Mouse (Mus musculus): Measurements from ENCODE around the gene Cks2.
"Not testable (repeated sequence)": the region's sequence is repeated elsewhere in the genome, so short reads cannot be mapped to it uniquely, and the experiment has no call there.

The Cks2 gene

DNA sequence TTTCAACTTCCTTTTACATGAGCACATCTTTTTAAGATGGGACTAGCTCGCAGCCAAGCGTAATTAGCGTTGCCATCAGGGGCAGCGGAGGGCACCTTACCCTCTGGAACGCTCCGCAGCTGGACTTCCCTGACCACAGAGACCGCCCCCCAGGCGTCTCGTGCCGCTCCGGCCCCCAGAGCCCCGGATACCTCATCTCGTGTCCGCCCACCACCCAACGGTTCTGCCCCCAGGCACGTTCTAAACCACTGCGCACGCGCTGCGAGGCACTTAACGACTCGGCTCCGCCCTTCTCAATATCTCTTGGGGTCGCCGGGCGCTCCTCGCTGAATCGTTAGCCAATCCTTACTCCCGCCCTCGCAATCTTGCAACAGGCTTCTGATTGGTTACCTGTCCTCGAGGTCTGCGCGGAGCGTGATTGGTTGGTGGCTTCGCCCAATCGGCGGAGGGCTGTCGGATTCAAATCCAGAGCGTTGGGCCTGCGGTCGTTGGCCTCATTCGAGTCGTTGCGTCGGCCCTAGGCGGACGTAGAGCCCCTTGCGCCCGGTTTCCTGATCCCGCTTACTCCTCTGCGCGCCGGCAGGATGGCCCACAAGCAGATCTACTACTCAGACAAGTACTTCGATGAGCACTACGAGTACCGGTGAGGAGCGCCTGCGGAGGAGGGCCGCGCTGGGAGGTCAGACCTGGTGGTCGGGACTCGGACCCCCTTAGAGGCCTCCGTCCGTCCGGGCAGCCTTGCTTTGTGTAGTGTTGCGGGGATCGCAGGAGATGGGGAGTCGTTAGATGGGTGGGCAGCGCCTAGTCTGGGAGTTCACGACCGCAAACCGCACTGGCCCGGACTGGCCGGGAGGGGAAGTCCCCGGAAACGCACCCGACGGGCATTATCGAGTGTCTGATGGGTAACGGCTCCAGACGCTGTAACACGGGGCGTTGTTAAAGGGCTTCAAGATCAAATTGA, at the start of gene Cks2:
Gene Cks2 (plus strand): TSS at position 404 of the 961 bp plus-strand sequence.
- peak; percentile 96 for DNase-seq

- DNase-seq, result no peak
These were observed 49.6 kb upstream of the Cks2 start for GRCm38 (mm10) chr13:51595404-51595803.

- DNase-seq, result no peak
These were observed 47.0 kb upstream of the Cks2 start for GRCm38 (mm10) chr13:51598063-51598462.

GRCm38 (mm10) chr13:51600169-51600568, 44.9 kb upstream of the Cks2 start:
- no peak for DNase-seq

DNA sequence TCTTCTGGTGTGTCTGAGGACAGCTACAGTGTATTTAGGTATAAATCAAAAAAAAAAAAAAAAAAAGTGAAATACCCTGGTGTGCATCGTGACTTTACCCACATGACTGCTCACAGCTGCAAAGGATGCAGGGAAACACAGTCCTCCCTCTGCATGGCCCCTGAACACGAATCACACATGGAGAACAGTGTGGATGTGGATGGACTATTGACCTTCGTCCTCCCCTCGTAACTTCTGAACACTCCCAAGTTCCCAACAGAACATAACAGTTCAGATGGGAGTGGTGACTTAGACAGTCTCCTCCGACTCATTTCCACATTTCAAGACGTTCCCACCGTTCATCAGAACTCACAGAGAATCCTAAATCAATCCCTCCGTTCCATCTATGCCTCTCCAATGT, 42.3 kb upstream of the Cks2 start:
- no peak for DNase-seq

DNA sequence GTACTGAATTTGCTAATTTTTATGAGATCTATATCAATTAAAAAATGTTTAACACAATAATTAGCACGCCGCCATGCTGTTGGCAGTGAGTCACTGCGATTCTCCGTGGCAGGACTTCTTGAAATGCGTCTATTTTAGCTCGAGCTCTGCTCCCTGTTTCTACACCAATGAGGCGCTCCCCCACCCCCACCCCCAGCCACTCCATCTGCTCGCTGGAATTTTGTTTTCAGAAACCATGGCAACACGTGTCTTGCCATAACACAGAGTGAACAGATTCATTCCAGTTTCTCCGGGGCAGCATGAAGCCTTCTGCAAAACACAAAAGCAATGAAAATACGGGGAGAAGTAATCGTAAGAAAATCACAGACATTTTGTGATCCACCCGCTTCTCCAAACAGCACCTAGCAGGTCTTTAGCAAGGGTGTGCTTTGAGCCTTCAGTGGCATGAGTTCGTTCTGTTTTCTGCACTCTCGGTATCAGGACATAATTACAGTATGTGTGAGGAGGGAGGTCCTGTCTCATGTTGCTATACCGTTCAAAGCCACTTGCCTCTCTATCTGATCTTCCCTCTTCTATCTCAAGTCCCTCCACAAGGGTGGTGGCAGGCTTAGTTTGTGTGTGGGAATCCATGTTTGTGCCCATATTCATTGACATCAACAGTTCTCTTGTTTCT, 41.7 kb upstream of the Cks2 start:
- no peak for DNase-seq

DNA sequence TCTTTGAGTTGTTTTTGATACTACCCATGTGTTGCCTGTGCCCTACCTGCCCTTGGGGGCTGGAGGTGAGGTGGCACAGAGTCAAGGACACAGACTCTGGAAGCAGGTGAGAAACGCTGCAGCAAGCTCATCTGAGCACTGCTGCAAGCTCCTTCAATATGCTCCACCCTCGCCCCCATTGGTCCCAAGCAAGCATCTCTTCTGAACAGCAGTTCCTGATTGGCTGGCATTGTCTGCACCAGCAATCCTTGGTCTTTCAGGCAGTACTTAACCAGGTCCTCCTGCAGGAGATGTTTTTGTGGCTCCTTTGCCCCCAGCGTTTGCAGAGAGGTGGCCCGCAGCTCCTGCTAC, 41.2 kb upstream of the Cks2 start:
- no peak for DNase-seq

GRCm38 (mm10) chr13:51609231-51609630, 35.8 kb upstream of the Cks2 start:
- no peak for DNase-seq

- no peak for DNase-seq
These were observed 34.0 kb upstream of the Cks2 start for GRCm38 (mm10) chr13:51611060-51611459.

DNA sequence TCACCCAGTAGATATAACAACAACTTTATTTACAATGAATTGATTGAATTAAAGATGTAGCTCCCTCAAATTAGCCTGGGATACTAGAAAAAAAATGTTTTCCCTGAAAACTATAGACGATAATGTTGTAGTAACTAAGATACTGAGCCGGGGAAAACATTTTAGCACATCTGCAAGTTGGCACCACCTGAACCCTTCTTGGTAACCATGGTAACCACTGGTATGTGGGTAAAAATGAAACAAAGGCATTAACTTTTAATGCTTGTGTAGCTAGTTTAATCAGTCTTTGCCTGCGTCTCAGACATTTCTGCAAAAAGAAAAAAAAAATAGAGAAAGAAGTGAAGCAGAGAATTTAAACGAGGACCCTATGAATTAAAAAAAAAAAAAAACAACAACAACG, 33.5 kb upstream of the Cks2 start:
- no peak for DNase-seq

- no peak for DNase-seq
These were observed 29.2 kb upstream of the Cks2 start for GRCm38 (mm10) chr13:51615815-51616214.

- DNase-seq, result no peak
These were observed 28.5 kb upstream of the Cks2 start for GRCm38 (mm10) chr13:51616417-51617044.

GRCm38 (mm10) chr13:51617306-51617705, 27.7 kb upstream of the Cks2 start:
- DNase-seq, result no peak

- peak; percentile 32 for DNase-seq
These were observed 27.2 kb upstream of the Cks2 start for GRCm38 (mm10) chr13:51617861-51618260.

GRCm38 (mm10) chr13:51618602-51619001, 26.4 kb upstream of the Cks2 start:
- no peak for DNase-seq

DNA sequence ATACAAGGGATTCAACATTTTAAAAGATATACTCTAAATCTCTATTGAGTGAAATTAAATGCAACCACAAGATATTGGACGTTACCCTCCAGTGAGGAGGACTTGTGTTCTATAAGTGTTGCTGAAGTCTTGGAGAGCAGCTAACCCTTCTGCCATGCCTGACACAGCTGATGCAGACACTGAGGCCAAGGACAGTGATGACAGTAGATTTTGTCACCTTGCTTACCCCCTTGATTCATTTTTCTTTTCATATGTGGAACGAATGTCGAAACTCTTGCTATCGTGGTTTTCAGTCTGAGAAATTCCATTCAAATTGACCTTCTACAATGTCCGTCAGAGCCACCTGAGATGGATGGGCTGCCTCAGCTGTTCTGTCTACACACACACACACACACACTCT, 22.4 kb upstream of the Cks2 start:
- DNase-seq, result no peak

DNA sequence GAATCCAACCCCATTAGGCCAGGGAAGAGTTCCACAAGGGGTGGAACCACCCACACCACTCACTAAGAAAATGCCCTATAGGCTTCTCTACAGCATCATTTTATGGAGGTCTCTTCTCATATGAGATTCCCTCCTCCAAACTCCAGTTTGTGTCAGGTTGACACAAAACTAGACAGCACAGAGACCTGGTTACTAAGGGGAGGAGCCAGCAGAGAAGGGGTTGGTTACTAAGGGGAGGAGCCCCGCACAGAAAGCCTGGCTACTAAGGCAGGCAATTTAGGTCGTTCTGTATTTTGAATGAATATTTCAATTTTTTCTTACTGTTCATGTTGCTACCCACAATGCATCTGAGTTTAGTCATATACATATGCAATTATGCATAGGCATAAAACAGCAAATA, 21.4 kb upstream of the Cks2 start:
- no peak for DNase-seq

- DNase-seq, result no peak
These were observed 16.7 kb upstream of the Cks2 start for GRCm38 (mm10) chr13:51628273-51628848.

DNA sequence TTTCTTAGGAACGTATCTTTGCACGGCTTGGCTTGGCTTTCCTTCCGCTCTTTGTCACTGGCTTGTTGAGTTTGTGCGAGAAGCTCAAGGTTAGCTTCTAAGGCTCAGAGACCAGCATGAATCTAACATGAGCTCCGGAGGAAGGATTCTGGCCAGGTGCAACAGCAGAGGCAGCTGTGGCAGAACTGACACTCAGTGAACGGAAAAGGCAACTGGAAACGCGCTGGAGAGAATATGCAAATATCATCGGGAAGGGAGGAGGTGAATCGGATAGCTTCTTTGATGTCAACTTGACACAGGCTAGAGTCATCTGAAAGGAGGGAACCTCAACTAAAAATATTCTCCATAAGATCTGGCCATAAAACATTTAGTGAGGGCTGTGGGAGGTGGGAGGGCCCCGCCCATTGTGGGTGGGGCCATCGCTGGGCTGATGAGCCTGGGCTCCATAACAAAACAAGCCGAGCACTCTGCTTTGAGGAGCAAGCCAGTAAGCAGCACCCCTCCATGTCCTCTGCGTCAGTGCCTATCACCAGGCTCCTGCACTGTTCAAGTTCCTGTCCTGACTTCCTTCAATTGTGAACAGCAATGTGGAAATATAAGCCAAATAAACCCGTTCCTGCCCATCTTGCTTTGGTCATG, 13.6 kb upstream of the Cks2 start:
- DNase-seq, result no peak

GRCm38 (mm10) chr13:51632560-51633218, 12.3 kb upstream of the Cks2 start:
- DNase-seq, result no peak

DNA sequence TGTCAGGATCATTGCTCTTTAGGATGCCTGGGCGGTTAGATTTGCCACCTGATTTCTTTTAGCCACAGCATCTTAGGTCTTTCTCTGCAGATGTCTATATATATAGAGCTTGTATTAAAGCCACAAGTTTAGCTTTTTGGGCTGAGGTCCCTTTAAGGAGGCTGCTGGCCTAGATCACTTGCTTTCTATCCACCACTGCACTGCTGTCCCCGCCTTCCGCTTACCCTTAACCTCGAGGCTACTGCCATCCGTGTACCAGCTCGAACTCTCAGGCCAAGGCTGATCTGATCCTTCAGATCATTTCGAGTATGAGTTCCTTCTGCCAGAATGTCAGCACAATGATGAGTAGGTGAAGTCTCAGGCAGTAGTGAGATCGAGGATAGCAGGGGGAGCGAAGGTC, 9.6 kb upstream of the Cks2 start:
- not testable (repeated sequence) for DNase-seq

- no peak for DNase-seq
These were observed 6.1 kb upstream of the Cks2 start for GRCm38 (mm10) chr13:51638958-51639357.
